Mouse (Mus musculus) fibroblast of lung, adult 2 months (primary cell): ENCODE measurements around the gene Stat5b.

ENCODE experiments used
- DNase-seq: peaks from one replicate; pipeline ENCODE4 v3.0.0-alpha.2; 2011; ENCODE audit warnings: low read depth

Stat5b gene

GRCm38 (mm10) chr11:100840866-100841265 is 9.7 kb downstream of the Stat5b start:
- no peak for DNase-seq

- DNase-seq = no peak
Measured at GRCm38 (mm10) chr11:100839523-100839922, 11.0 kb downstream of the Stat5b start.

GRCm38 (mm10) chr11:100838894-100839293 is 11.6 kb downstream of the Stat5b start:
- no peak for DNase-seq

GRCm38 (mm10) chr11:100836923-100837702 is 13.4 kb downstream of the Stat5b start:
- DNase-seq = no peak

GRCm38 (mm10) chr11:100833466-100833865 is 17.1 kb downstream of the Stat5b start:
- no peak for DNase-seq

- DNase-seq = no peak
Measured at GRCm38 (mm10) chr11:100831396-100831795, 19.1 kb downstream of the Stat5b start.

GRCm38 (mm10) chr11:100829691-100830090 is 20.8 kb downstream of the Stat5b start:
- no peak for DNase-seq

GRCm38 (mm10) chr11:100828676-100829151 is 21.8 kb downstream of the Stat5b start:
- DNase-seq = no peak

- no peak for DNase-seq
Measured at GRCm38 (mm10) chr11:100826161-100826866, 24.2 kb downstream of the Stat5b start.

GRCm38 (mm10) chr11:100825451-100825850 is 25.1 kb downstream of the Stat5b start:
- no peak for DNase-seq

GRCm38 (mm10) chr11:100824496-100824895 is 26.0 kb downstream of the Stat5b start:
- DNase-seq = no peak

- DNase-seq = no peak
Measured at GRCm38 (mm10) chr11:100823543-100824313, 26.8 kb downstream of the Stat5b start.

GRCm38 (mm10) chr11:100822365-100822764 is 28.2 kb downstream of the Stat5b start:
- DNase-seq = no peak

GRCm38 (mm10) chr11:100821605-100822220 is 28.8 kb downstream of the Stat5b start:
- no peak for DNase-seq

GRCm38 (mm10) chr11:100820047-100820446 is 30.5 kb downstream of the Stat5b start:
- no peak for DNase-seq

GRCm38 (mm10) chr11:100819626-100820025 is 30.9 kb downstream of the Stat5b start:
- DNase-seq = no peak

- no peak for DNase-seq
Measured at GRCm38 (mm10) chr11:100819048-100819447, 31.5 kb downstream of the Stat5b start.

GRCm38 (mm10) chr11:100818359-100819012 is 32.0 kb downstream of the Stat5b start:
- DNase-seq = no peak

- no peak for DNase-seq
Measured at GRCm38 (mm10) chr11:100817311-100817710, 33.2 kb downstream of the Stat5b start.

GRCm38 (mm10) chr11:100816801-100817200 is 33.7 kb downstream of the Stat5b start:
- DNase-seq = no peak

- no peak for DNase-seq
Measured at GRCm38 (mm10) chr11:100816342-100816741, 34.2 kb downstream of the Stat5b start.
